Mouse (Mus musculus): ENCODE results near the gene Palm2.

DNA sequence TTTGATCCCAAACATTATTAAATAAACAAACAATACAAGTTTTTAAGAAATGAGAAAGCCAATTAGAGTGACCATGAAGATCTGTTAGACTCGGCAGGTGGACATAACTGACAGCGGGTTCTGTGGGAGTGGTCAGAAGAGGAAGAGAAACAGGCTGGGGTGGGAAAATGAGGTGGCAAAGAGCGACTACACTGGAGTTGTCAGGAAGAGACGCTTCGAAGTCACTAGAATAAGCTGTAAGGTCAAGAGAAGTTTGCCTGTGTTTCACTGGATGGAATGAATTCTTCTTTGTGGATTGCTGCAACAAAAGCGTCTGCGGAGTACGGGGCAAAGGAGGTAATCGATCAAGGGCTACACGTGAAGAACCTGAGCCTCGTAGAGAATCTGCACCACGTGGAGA lies 243.9 kb downstream of the Palm2 start:
- TF ChIP-seq CTCF (IDR thresholded peaks at IDR 0.05; ENCODE audit: borderline replicate concordance, extremely low read depth, insufficient read depth, insufficient read length): no peak
- no peak for TF ChIP-seq POLR2A (IDR thresholded peaks at IDR 0.05; ENCODE audit: borderline replicate concordance, extremely low read depth, insufficient read depth, insufficient read length, poor library complexity, severe bottlenecking)

All from brain, embryonic 14.5 days (tissue).